Mouse (Mus musculus) embryonic facial prominence, embryonic 13.5 days (tissue): Measurements from ENCODE around the gene C1ql1. TPM values are rescaled to one million over a fixed set of nuclear protein-coding genes. Genes with fewer than 3 reads are reported as not detected.
A peak's percentile ranks its signal among the peaks of the same experiment; 100 is the strongest.

Experiments used
- ATAC-seq: fragments of 200-750 bp; cut with Nextera tagmentation; 2 replicates; pipeline ENCODE4 v1.8.0; 2017; ENCODE audit warnings: low read depth; ENCODE audit not compliant: insufficient number of reproducible peaks, insufficient read depth, low FRiP score, low TSS enrichment
- H3K27ac ChIP-seq: fragments of 300-500 bp; sonication (generic); 2 replicates; pipeline ENCODE4 v1.5.1; 2015; ENCODE audit warnings: moderate library complexity, mild to moderate bottlenecking, inconsistent platforms
- H3K27me3 ChIP-seq: fragments of 300-500 bp; sonication (generic); 2 replicates; pipeline ENCODE4 v1.6.1; 2015; ENCODE audit warnings: mild to moderate bottlenecking, inconsistent platforms
- H3K36me3 ChIP-seq: fragments of 300-500 bp; sonication (generic); 2 replicates; pipeline ENCODE4 v1.6.1; 2015; ENCODE audit warnings: mild to moderate bottlenecking, inconsistent platforms
- H3K4me1 ChIP-seq: fragments of 300-500 bp; sonication (generic); 2 replicates; pipeline ENCODE4 v1.6.1; 2015; ENCODE audit warnings: inconsistent platforms
- H3K4me2 ChIP-seq: fragments of 300-500 bp; sonication (generic); 2 replicates; pipeline ENCODE4 v1.6.1; 2015; ENCODE audit warnings: moderate library complexity, mild to moderate bottlenecking, inconsistent platforms
- H3K4me3 ChIP-seq: fragments of 300-500 bp; sonication (generic); 2 replicates; pipeline ENCODE4 v1.5.1; 2015; ENCODE audit warnings: mild to moderate bottlenecking, inconsistent platforms
- H3K9ac ChIP-seq: fragments of 300-500 bp; sonication (generic); 2 replicates; pipeline ENCODE4 v1.6.1; 2015; ENCODE audit warnings: mild to moderate bottlenecking, inconsistent platforms
- H3K9me3 ChIP-seq: fragments of 300-500 bp; sonication (generic); 2 replicates; pipeline ENCODE4 v1.6.1; 2016; ENCODE audit warnings: inconsistent platforms
- WGBS: fragments of 180-500 bp; shearing (Covaris S2); methylation state at CpG from one replicate; pipeline ENCODE4 v1.1.7; 2015; ENCODE audit warnings: mixed read lengths; 5-methylcytosine and 5-hydroxymethylcytosine counted together
- polyA plus RNA-seq: library from polyadenylated mRNA; unstranded; fragments of >200 nt; fragmentation: Nextera tagmentation; extraction: Ambion mirVana; gene quantifications from 2 replicates; pipeline ENCODE4 v1.2.1, GENCODE M21; 2015

C1ql1 gene
- polyA plus RNA-seq, 1 experiment from 2014 or later: 3.4 TPM

DNA sequence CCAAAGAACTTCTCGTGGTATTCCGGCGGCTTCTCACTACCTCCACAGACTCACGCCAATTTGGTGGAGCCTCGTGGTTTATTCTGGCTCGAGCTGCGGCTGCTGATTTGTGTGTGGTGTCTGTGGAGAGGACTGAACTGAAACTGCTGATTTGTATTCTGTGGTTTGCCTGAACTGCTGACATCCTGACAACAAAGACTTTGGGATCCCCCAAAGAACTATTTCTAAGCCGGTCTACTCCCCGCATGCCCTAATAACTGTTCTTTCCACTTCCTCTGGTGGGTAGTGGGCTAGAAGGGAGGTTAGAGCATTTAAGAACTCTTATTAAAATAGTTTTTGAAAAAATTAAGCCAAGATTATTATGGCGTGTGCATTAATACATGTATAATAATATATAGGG is 15.8 kb downstream of the C1ql1 start:
- no peak for ATAC-seq
- no peak overlapping the region for H3K9ac ChIP-seq
- no peaks in the 10 kb centered on the region for H3K36me3 ChIP-seq
- no peak overlapping the region for H3K4me2 ChIP-seq
- H3K9me3 ChIP-seq: no peaks in the 10 kb centered on the region
- no peak overlapping the region for H3K4me3 ChIP-seq
- no peak overlapping the region for H3K27ac ChIP-seq
- H3K4me1 ChIP-seq: no peaks in the 10 kb centered on the region
- 76% methylated on average over 10 of the region's 10 CpGs for WGBS
- peaks cover 10% of the 10 kb centered on the region for H3K27me3 ChIP-seq

GRCm38 (mm10) chr11:102925351-102925717 is 21.2 kb downstream of the C1ql1 start:
- Histone ChIP-seq H3K4me2 (peak overlapping the region; percentile 82), H3K9me3 (no peaks in the 10 kb centered on the region), H3K36me3 (peaks cover 6% of the 10 kb centered on the region), H3K9ac (peak overlapping the region; percentile 77), H3K4me3 (peak overlapping the region; percentile 73), H3K27me3 (no peaks in the 10 kb centered on the region), H3K27ac (peak overlapping the region; percentile 88), H3K4me1 (peaks cover 19% of the 10 kb centered on the region; the same call in 1 of the 2 replicates)
- ATAC-seq: no peak
- WGBS: 1% methylated on average over 10 of the region's 10 CpGs

DNA sequence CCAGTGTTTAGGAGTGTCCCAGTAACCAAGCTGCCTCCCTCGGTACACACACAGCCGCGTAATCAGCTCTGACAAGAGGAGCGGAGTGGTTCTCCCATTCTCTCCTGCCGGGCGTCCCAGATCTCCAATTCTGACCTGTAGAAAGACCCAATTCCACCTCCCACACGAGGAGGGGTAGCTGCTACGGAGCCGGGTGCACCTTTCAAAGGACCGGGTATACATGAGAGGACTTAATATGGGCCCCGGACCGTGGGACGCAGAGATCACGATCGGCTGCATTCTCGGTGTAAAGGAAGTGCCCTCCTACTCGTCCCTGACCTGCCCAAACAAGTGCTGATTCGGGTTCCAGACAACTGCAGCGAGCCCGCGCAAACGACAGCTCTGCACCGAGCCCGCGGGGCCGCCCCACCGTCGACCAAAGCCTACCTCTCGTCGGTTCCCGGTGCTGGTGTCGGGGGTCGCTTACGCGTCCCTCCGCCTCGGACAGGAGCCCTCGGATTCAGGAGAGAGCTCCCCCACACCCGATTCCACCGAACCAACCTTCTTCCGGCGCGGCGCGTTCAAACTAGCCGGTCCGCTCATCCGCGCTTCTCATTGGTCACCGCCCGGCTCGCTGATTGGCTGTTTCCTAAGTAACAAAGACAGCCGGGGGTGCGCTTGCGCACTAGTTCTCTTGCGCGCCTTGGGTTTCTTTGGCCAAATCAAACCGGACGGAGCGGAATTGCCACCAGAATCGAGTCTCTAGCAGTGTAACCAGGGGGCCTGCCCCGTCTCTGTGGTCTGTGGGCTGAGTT is 21.7 kb downstream of the C1ql1 start, which contains the start of gene Kif18b:
Gene Kif18b (minus strand): TSS at position 568 of the 794 bp plus-strand sequence.
- H3K4me3 ChIP-seq: peak within 1 kb of the TSS; percentile 73

GRCm38 (mm10) chr11:102921491-102921890 is 25.0 kb downstream of the C1ql1 start:
- no peak overlapping the region for H3K27ac ChIP-seq
- peaks cover 19% of the 10 kb centered on the region; the same call in 1 of the 2 replicates for H3K4me1 ChIP-seq
- ATAC-seq: no peak
- peak overlapping the region; percentile 32; the same call in 1 of the 2 replicates for H3K9ac ChIP-seq
- no peak overlapping the region for H3K4me2 ChIP-seq
- no peaks in the 10 kb centered on the region for H3K9me3 ChIP-seq
- H3K27me3 ChIP-seq: no peaks in the 10 kb centered on the region
- H3K36me3 ChIP-seq: peaks cover 6% of the 10 kb centered on the region
- 77% methylated on average over 6 of the region's 6 CpGs for WGBS
- H3K4me3 ChIP-seq: no peak overlapping the region

More for the DNA sequence above, 21.7 kb downstream of the C1ql1 start, which contains the start of gene Kif18b:
- Histone ChIP-seq H3K4me1 (peaks cover 19% of the 10 kb centered on the region; the same call in 1 of the 2 replicates), H3K9ac (peak within 1 kb of the TSS; percentile 77), H3K9me3 (no peaks in the 10 kb centered on the region), H3K27ac (peak within 1 kb of the TSS; percentile 88), H3K36me3 (peaks cover 6% of the 10 kb centered on the region), H3K4me2 (peak within 1 kb of the TSS; percentile 82), H3K27me3 (no peaks in the 10 kb centered on the region)
- ATAC-seq: peak; percentile 86
- WGBS: under 1% methylated on average over 62 of the region's 62 CpGs

- Histone ChIP-seq H3K27ac (no peak overlapping the region), H3K4me2 (no peak overlapping the region), H3K4me1 (peaks cover 15% of the 10 kb centered on the region; the same call in 1 of the 2 replicates), H3K9ac (no peak overlapping the region), H3K9me3 (no peaks in the 10 kb centered on the region), H3K27me3 (no peaks in the 10 kb centered on the region), H3K4me3 (no peak overlapping the region), H3K36me3 (peaks cover 39% of the 10 kb centered on the region)
- no peak for ATAC-seq
- 63% methylated on average over 4 of the region's 4 CpGs for WGBS
These were observed 28.4 kb downstream of the C1ql1 start for GRCm38 (mm10) chr11:102918077-102918476.

GRCm38 (mm10) chr11:102915380-102915779 is 31.1 kb downstream of the C1ql1 start:
- no peak overlapping the region for H3K4me3 ChIP-seq
- H3K27me3 ChIP-seq: no peaks in the 10 kb centered on the region
- no peak for ATAC-seq
- no peak overlapping the region for H3K9ac ChIP-seq
- no peak overlapping the region for H3K27ac ChIP-seq
- no peaks in the 10 kb centered on the region for H3K4me1 ChIP-seq
- no peaks in the 10 kb centered on the region for H3K9me3 ChIP-seq
- H3K4me2 ChIP-seq: no peak overlapping the region
- peaks cover 57% of the 10 kb centered on the region for H3K36me3 ChIP-seq
- 91% methylated on average over 9 of the region's 9 CpGs for WGBS

DNA sequence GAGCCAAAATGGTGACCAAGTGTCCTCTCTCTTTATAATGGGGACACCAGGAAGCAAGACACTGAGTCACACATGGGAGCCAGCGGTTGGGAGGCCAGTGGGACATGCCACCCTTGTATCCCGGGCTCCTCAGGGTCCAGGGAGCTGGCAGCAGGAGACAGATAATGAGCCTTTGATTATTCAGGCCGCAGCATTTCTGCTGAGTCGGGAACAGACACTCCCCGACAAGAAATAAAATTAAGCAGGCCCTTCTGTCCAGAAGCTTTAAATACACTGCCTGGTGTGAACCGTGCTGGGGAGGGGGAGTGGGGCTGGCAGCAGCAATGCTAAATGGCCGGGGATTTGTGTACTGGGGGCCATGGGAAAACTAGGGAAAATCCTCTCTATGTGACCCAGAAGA is 35.1 kb downstream of the C1ql1 start:
- no peak overlapping the region for H3K4me3 ChIP-seq
- no peak for ATAC-seq

DNA sequence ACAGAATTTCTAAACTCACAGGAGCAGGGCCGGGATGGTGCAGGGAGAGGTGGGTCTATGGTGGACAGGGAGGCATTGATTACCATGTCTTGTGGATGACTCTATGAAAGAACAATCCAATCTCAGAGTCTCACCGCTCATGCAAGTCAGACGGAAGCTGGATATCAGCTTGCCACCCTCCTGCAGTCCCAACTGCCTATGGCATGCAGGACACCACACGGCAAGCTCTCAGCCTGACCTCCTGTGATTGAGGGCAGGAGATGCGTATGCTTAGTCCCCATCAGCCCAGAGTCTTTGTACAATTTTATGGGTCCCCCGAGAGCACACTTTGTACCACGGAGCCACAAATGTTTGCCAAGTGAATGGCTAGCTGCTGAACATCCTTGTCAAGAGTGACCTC is 42.8 kb downstream of the C1ql1 start:
- H3K4me2 ChIP-seq: no peak overlapping the region
- no peaks in the 10 kb centered on the region for H3K9me3 ChIP-seq
- H3K9ac ChIP-seq: no peak overlapping the region
- H3K4me1 ChIP-seq: no peaks in the 10 kb centered on the region
- no peak for ATAC-seq
- H3K4me3 ChIP-seq: no peak overlapping the region
- H3K27ac ChIP-seq: no peak overlapping the region
- 78% methylated on average over 7 of the region's 7 CpGs for WGBS
- H3K36me3 ChIP-seq: peaks cover 37% of the 10 kb centered on the region
- H3K27me3 ChIP-seq: peaks cover 5% of the 10 kb centered on the region

More for the DNA sequence above, 35.1 kb downstream of the C1ql1 start:
- H3K9me3 ChIP-seq: no peaks in the 10 kb centered on the region
- H3K9ac ChIP-seq: no peak overlapping the region
- H3K27me3 ChIP-seq: no peaks in the 10 kb centered on the region
- WGBS: 80% methylated on average over 7 of the region's 7 CpGs
- no peaks in the 10 kb centered on the region for H3K4me1 ChIP-seq
- peaks cover 96% of the 10 kb centered on the region for H3K36me3 ChIP-seq
- no peak overlapping the region for H3K4me2 ChIP-seq
- no peak overlapping the region for H3K27ac ChIP-seq

GRCm38 (mm10) chr11:102902107-102902506 is 44.4 kb downstream of the C1ql1 start:
- WGBS: 85% methylated on average over 5 of the region's 5 CpGs
- Histone ChIP-seq H3K9me3 (no peaks in the 10 kb centered on the region), H3K27me3 (peaks cover 10% of the 10 kb centered on the region), H3K9ac (no peak overlapping the region), H3K4me1 (peaks cover 8% of the 10 kb centered on the region; the same call in 1 of the 2 replicates), H3K36me3 (peaks cover 21% of the 10 kb centered on the region), H3K4me2 (no peak overlapping the region), H3K4me3 (no peak overlapping the region), H3K27ac (no peak overlapping the region)
- ATAC-seq: no peak

GRCm38 (mm10) chr11:102901199-102901598 is 45.3 kb downstream of the C1ql1 start:
- H3K4me2 ChIP-seq: no peak overlapping the region
- peaks cover 12% of the 10 kb centered on the region for H3K36me3 ChIP-seq
- H3K4me3 ChIP-seq: no peak overlapping the region
- 65% methylated on average over 4 of the region's 4 CpGs for WGBS
- H3K27me3 ChIP-seq: peaks cover 17% of the 10 kb centered on the region
- H3K4me1 ChIP-seq: peaks cover 8% of the 10 kb centered on the region; the same call in 1 of the 2 replicates
- H3K9me3 ChIP-seq: no peaks in the 10 kb centered on the region
- ATAC-seq: no peak
- H3K9ac ChIP-seq: no peak overlapping the region
- H3K27ac ChIP-seq: no peak overlapping the region

- Histone ChIP-seq H3K4me3 (no peak within 1 kb of the TSS), H3K9me3 (no peaks in the 10 kb centered on the region), H3K4me1 (peaks cover 8% of the 10 kb centered on the region; the same call in 1 of the 2 replicates)
These were observed 45.7 kb downstream of the C1ql1 start, which contains the start of gene Gfap for GRCm38 (mm10) chr11:102900763-102901162. TSS of gene Gfap (minus strand) at chr11:102900912.

DNA sequence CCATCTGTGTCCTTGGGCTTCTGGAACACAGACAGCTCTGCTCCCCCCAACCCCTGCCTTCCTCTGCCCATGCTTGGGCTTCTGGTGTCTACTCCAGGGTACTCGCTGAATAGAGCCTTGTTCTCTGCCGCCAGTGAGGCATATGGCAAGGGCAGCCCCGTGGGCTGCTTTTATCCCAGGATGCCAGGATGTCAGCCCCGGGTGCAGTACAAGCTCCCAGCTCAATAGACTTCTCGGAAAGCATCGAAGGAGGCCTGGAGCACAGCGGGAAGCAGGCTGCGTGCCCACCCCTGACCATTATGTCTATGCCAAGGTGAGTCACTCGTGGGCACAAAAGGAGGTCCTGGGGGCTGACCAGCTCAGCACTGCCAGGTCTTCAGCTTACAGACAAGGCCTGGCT is 48.1 kb downstream of the C1ql1 start:
- Histone ChIP-seq H3K36me3 (no peaks in the 10 kb centered on the region), H3K27me3 (peaks cover 44% of the 10 kb centered on the region), H3K9ac (peak overlapping the region; percentile 55), H3K4me2 (no peak overlapping the region), H3K4me3 (no peak overlapping the region), H3K27ac (no peak overlapping the region), H3K9me3 (no peaks in the 10 kb centered on the region), H3K4me1 (peaks cover 10% of the 10 kb centered on the region)
- 68% methylated on average over 9 of the region's 9 CpGs for WGBS
- ATAC-seq: no peak

More at GRCm38 (mm10) chr11:102900763-102901162, 45.7 kb downstream of the C1ql1 start, which contains the start of gene Gfap:
- ATAC-seq: no peak
- WGBS: 12% methylated on average over 7 of the region's 7 CpGs
- no peak within 1 kb of the TSS for H3K27ac ChIP-seq
- H3K27me3 ChIP-seq: peaks cover 20% of the 10 kb centered on the region
- H3K4me2 ChIP-seq: no peak within 1 kb of the TSS
- peaks cover 8% of the 10 kb centered on the region for H3K36me3 ChIP-seq
- peak within 1 kb of the TSS; percentile 32; the same call in 1 of the 2 replicates for H3K9ac ChIP-seq
